Mouse (Mus musculus) heart, postnatal 0 days (tissue): ENCODE results near the gene Aptx. TPM values are rescaled to one million over a fixed set of nuclear protein-coding genes. Genes with fewer than 3 reads are reported as not detected.

Source experiments
- ATAC-seq: fragments of 200-750 bp; cut with Nextera tagmentation; 2 replicates; pipeline ENCODE4 v1.8.0; 2017; ENCODE audit warnings: low read depth, moderate number of reproducible peaks, moderate library complexity; ENCODE audit not compliant: insufficient read depth
- DNase-seq: peaks from one replicate; pipeline ENCODE4 v3.0.0-alpha.2; 2016; ENCODE audit warnings: low spot score
- H3K27ac ChIP-seq: fragments of 300-500 bp; sonication (generic); 2 replicates; pipeline ENCODE4 v1.5.1; 2014; ENCODE audit warnings: low read depth, mild to moderate bottlenecking
- H3K27me3 ChIP-seq: fragments of 300-500 bp; sonication (generic); 2 replicates; pipeline ENCODE4 v1.6.1; 2014; ENCODE audit warnings: low read length, mixed read lengths; ENCODE audit not compliant: control insufficient read depth, insufficient read depth
- H3K36me3 ChIP-seq: fragments of 300-500 bp; sonication (generic); replicated peaks from 2 replicates; pipeline ENCODE4 v1.6.1; 2014; ENCODE audit warnings: low read length, mixed read lengths; ENCODE audit not compliant: control insufficient read depth, insufficient read depth
- H3K4me1 ChIP-seq: fragments of 300-500 bp; sonication (generic); 2 replicates; pipeline ENCODE4 v1.6.1; 2014; ENCODE audit warnings: antibody characterized with exemption; ENCODE audit not compliant: control insufficient read depth, insufficient read depth
- H3K4me2 ChIP-seq: fragments of 300-500 bp; sonication (generic); 2 replicates; pipeline ENCODE4 v1.6.1; 2014; ENCODE audit warnings: low read depth, mild to moderate bottlenecking, low read length, moderate library complexity
- H3K4me3 ChIP-seq: fragments of 300-500 bp; sonication (generic); 2 replicates; pipeline ENCODE4 v1.5.1; 2014; ENCODE audit warnings: low read depth, low read length
- H3K9ac ChIP-seq: fragments of 300-500 bp; sonication (generic); replicated peaks from 2 replicates; pipeline ENCODE4 v1.6.1; 2014; ENCODE audit warnings: low read depth, low read length, mixed read lengths
- H3K9me3 ChIP-seq: fragments of 300-500 bp; sonication (generic); replicated peaks from 2 replicates; pipeline ENCODE4 v1.6.1; 2016; ENCODE audit warnings: low read length; ENCODE audit not compliant: control insufficient read depth
- CTCF ChIP-seq: IDR thresholded peaks from 2 replicates; pipeline ENCODE4 v1.5.1; 2016; ENCODE audit warnings: antibody characterized with exemption, control low read depth, low read depth
- EP300 ChIP-seq: IDR thresholded peaks from 2 replicates; pipeline ENCODE4 v1.6.1; 2016; ENCODE audit warnings: antibody characterized with exemption, low read depth
- WGBS: fragments of 180-500 bp; shearing (Covaris S2); extraction: QIAGEN DNeasy Blood & Tissue Kit; methylation state at CpG from one replicate; pipeline ENCODE4 v1.1.7; 2014; 5-methylcytosine and 5-hydroxymethylcytosine counted together
- polyA plus RNA-seq: library from polyadenylated mRNA; unstranded; fragments of >200 nt; fragmentation: Nextera tagmentation; extraction: Ambion mirVana; gene quantifications from 2 replicates; pipeline ENCODE4 v1.2.1, GENCODE M21; 2015
- total RNA-seq: library from RNA; depleted of rRNA; stranded (reverse); fragments of >200 nt; gene quantifications from 2 replicates; pipeline ENCODE4 v1.2.3, GENCODE M21; 2014; ENCODE audit warnings: low replicate concordance

Gene Aptx
- total and polyA plus RNA-seq, 2 experiments from 2014 or later, result 18.9 to 29.9 TPM

GRCm38 (mm10) chr4:40682359-40682758 lies 20.6 kb downstream of the Aptx start:
- WGBS, result 87% methylated on average over 5 of the region's 5 CpGs
- no peak overlapping the region for H3K4me2 ChIP-seq

GRCm38 (mm10) chr4:40681908-40682307 lies 21.1 kb downstream of the Aptx start:
- Histone ChIP-seq H3K4me1 (no peaks in the 10 kb centered on the region), H3K4me3 (no peak overlapping the region), H3K27me3 (no peaks in the 10 kb centered on the region), H3K36me3 (peaks cover 12% of the 10 kb centered on the region), H3K4me2 (no peak overlapping the region), H3K9me3 (no peaks in the 10 kb centered on the region), H3K27ac (no peak overlapping the region), H3K9ac (no peak overlapping the region)
- 21% methylated on average over 3 of the region's 3 CpGs for WGBS
- TF ChIP-seq EP300, result no peak
- TF ChIP-seq CTCF, result peak; percentile 59
- ATAC-seq (no peak), DNase-seq (peak; percentile 29)

More at GRCm38 (mm10) chr4:40682359-40682758, 20.6 kb downstream of the Aptx start:
- no peaks in the 10 kb centered on the region for H3K27me3 ChIP-seq
- TF ChIP-seq EP300 (no peak), CTCF (no peak)
- no peak overlapping the region for H3K9ac ChIP-seq
- no peak for DNase-seq
- no peaks in the 10 kb centered on the region for H3K9me3 ChIP-seq
- no peak overlapping the region for H3K27ac ChIP-seq
- H3K4me3 ChIP-seq, result no peak overlapping the region
- ATAC-seq, result no peak
- H3K36me3 ChIP-seq, result peaks cover 15% of the 10 kb centered on the region
- no peaks in the 10 kb centered on the region for H3K4me1 ChIP-seq

DNA sequence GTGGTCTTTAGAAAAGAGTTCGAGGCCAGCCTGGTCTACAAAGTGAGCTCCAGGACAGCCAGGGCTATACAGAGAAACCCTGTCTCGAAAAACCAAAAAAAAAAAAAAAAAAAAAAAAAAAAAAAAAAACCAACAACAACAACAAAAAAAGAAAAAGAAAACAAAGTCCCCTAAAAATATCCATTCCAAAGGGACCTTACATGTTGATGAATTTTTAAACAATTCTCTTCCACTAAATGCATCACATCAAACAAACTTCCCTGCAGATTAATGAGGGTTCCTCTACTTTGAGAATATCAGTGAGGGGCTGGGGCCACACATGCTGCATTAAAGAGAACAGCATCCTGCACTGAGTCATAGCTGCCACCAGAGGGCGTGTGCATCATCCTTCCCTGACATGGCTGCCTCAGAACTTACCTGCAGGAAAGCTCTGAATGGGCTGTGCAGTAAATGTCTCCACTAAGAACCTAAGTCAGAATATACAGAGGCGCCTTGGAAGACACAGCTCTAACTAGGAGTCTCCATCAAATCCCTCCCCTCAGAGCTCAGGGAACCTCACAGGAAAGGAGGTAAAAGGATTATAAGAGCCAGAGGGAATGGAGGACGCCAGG lies 22.6 kb downstream of the Aptx start:
- Histone ChIP-seq H3K27ac (no peak overlapping the region), H3K9ac (no peak overlapping the region), H3K27me3 (no peaks in the 10 kb centered on the region), H3K4me1 (no peaks in the 10 kb centered on the region), H3K9me3 (no peaks in the 10 kb centered on the region), H3K4me3 (no peak overlapping the region), H3K4me2 (no peak overlapping the region), H3K36me3 (no peaks in the 10 kb centered on the region)
- peak; percentile 67 for TF ChIP-seq CTCF
- TF ChIP-seq EP300, result no peak
- 53% methylated on average over 5 of the region's 5 CpGs for WGBS
- DNase-seq (peak; percentile 36), ATAC-seq (no peak)

DNA sequence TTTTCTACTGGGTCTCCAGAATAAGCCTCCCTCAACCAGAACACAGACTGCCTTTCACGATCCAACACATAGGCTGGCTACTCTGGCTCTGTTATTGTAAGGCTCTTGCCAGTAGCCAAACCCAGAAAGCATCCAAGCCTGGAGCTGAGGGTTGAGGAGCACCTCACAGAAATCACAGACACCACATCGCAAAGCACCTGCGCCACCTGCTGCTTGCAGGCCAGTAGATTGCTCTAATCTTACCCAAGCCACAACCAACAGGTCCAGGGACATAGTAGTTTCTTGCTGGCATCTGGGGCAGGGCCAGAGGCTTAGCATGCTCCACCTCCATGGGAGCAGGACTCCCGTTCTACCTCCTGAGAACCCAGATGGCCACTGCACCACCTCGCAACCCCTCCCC lies 25.9 kb downstream of the Aptx start:
- Histone ChIP-seq H3K27ac (no peak overlapping the region), H3K4me2 (no peak overlapping the region), H3K9ac (no peak overlapping the region), H3K4me3 (no peak overlapping the region), H3K9me3 (no peaks in the 10 kb centered on the region), H3K4me1 (no peaks in the 10 kb centered on the region), H3K27me3 (no peaks in the 10 kb centered on the region), H3K36me3 (no peaks in the 10 kb centered on the region)
- DNase-seq, result peak; percentile 17
- WGBS, result 18% methylated on average over 5 of the region's 5 CpGs
- TF ChIP-seq EP300 (no peak), CTCF (peak; percentile 60)
- peak; percentile 70 for ATAC-seq

- TF ChIP-seq EP300, result no peak
- no peak for TF ChIP-seq CTCF
- Histone ChIP-seq H3K4me2 (no peak overlapping the region), H3K27ac (no peak overlapping the region), H3K4me1 (no peaks in the 10 kb centered on the region), H3K36me3 (no peaks in the 10 kb centered on the region), H3K9me3 (no peaks in the 10 kb centered on the region), H3K27me3 (no peaks in the 10 kb centered on the region), H3K9ac (no peak overlapping the region), H3K4me3 (no peak overlapping the region)
- WGBS, result 28% methylated on average over 14 of the region's 14 CpGs
- DNase-seq, result no peak
- no peak for ATAC-seq
Observed at GRCm38 (mm10) chr4:40676338-40676737, 26.7 kb downstream of the Aptx start.

DNA sequence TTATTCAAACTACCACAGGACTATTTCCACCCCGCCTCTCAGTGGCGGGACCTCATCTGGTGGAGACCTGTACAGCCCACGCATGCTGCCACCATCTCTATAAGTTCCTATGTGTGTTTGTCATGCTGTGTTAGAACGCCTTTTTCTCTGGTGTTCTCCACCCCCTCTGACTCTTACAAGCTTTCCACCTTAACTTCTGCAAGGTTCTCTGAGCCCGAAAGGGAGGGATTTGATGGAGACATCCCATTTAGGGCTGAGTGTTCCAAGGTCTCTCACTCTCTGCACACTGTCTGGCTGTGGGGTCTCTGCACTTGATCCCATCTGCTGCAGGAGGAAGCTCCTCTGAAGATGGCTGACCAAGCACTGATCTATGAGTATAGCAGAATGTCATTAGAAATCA lies 29.5 kb downstream of the Aptx start:
- no peaks in the 10 kb centered on the region for H3K4me1 ChIP-seq
- H3K4me3 ChIP-seq, result no peak overlapping the region
- H3K36me3 ChIP-seq, result no peaks in the 10 kb centered on the region
- H3K27ac ChIP-seq, result no peak overlapping the region
- H3K9me3 ChIP-seq, result no peaks in the 10 kb centered on the region
- no peaks in the 10 kb centered on the region for H3K27me3 ChIP-seq
- H3K4me2 ChIP-seq, result no peak overlapping the region
- 92% methylated on average over 5 of the region's 5 CpGs for WGBS
- TF ChIP-seq CTCF, result no peak
- no peak for TF ChIP-seq EP300
- no peak for ATAC-seq
- no peak for DNase-seq
- no peak overlapping the region for H3K9ac ChIP-seq
